Mouse (Mus musculus) gastrocnemius, adult 18-20 months (tissue): ENCODE measurements around the gene Dnaja2. TPM values are rescaled to one million over a fixed set of nuclear protein-coding genes. Genes with fewer than 3 reads are reported as not detected.

Experiments
- DNase-seq: peaks from one replicate; pipeline ENCODE4 v3.0.0; 2021; ENCODE audit warnings: low spot score
- total RNA-seq, 2 experiments: library from RNA; stranded (reverse); gene quantifications; 2 replicates each; pipeline ENCODE4 v1.2.3; 2021

Gene Dnaja2
- total RNA-seq, 2 experiments from 2014 or later: 217 to 233 TPM

- no peak for DNase-seq
Measured at GRCm38 (mm10) chr8:85500955-85501685, 54.0 kb downstream of the Dnaja2 start.

- DNase-seq: no peak
Measured at GRCm38 (mm10) chr8:85500460-85500859, 54.7 kb downstream of the Dnaja2 start.

- DNase-seq: no peak
Measured at GRCm38 (mm10) chr8:85498577-85498976, 56.6 kb downstream of the Dnaja2 start.

- no peak for DNase-seq
Measured at GRCm38 (mm10) chr8:85496778-85497177, 58.4 kb downstream of the Dnaja2 start.

GRCm38 (mm10) chr8:85496125-85496524, 59.0 kb downstream of the Dnaja2 start:
- DNase-seq: no peak

- no peak for DNase-seq
Measured at GRCm38 (mm10) chr8:85492940-85493931, 61.9 kb downstream of the Dnaja2 start.

- DNase-seq: peak; percentile 95
Measured at GRCm38 (mm10) chr8:85492125-85492875, 62.8 kb downstream of the Dnaja2 start, which contains the start of gene Gpt2. Gene Gpt2 (plus strand): TSS chr8:85492576.

- DNase-seq: no peak
Measured at GRCm38 (mm10) chr8:85489546-85489945, 65.6 kb downstream of the Dnaja2 start.

GRCm38 (mm10) chr8:85488631-85489030, 66.5 kb downstream of the Dnaja2 start:
- no peak for DNase-seq

- no peak for DNase-seq
Measured at GRCm38 (mm10) chr8:85487906-85488620, 67.1 kb downstream of the Dnaja2 start.

Other genes starting within 250 kb of the Dnaja2 start
- gene Mylk3, start 169.0 kb downstream of the Dnaja2 start, total RNA-seq: 1 to 10 TPM in 1 of 2 experiments, under 1 TPM in 1; 0.57 to 1.4 TPM
- 10 to 100 TPM; 11.1 to 13.7 TPM for gene 4921524J17Rik, start 122.5 kb downstream of the Dnaja2 start, total RNA-seq
- 100 to 1,000 TPM; 180 to 289 TPM for gene Gpt2, start 62.8 kb downstream of the Dnaja2 start, total RNA-seq
- 1 to 10 TPM; 1.8 to 3.1 TPM for gene Neto2, start 145.6 kb upstream of the Dnaja2 start, total RNA-seq